Mouse (Mus musculus) cerebellum, postnatal 25 days (tissue): ENCODE data around the gene Cmbl.
"Not testable (repeated sequence)": the region's sequence is repeated elsewhere in the genome, so short reads cannot be mapped to it uniquely, and the experiment has no call there.

Experiments used
- DNase-seq, 2 experiments: peaks; one replicate each; pipeline ENCODE4 v3.0.0; 2021; ENCODE audit warnings: mixed read lengths in 2 of 2

Gene Cmbl

DNA sequence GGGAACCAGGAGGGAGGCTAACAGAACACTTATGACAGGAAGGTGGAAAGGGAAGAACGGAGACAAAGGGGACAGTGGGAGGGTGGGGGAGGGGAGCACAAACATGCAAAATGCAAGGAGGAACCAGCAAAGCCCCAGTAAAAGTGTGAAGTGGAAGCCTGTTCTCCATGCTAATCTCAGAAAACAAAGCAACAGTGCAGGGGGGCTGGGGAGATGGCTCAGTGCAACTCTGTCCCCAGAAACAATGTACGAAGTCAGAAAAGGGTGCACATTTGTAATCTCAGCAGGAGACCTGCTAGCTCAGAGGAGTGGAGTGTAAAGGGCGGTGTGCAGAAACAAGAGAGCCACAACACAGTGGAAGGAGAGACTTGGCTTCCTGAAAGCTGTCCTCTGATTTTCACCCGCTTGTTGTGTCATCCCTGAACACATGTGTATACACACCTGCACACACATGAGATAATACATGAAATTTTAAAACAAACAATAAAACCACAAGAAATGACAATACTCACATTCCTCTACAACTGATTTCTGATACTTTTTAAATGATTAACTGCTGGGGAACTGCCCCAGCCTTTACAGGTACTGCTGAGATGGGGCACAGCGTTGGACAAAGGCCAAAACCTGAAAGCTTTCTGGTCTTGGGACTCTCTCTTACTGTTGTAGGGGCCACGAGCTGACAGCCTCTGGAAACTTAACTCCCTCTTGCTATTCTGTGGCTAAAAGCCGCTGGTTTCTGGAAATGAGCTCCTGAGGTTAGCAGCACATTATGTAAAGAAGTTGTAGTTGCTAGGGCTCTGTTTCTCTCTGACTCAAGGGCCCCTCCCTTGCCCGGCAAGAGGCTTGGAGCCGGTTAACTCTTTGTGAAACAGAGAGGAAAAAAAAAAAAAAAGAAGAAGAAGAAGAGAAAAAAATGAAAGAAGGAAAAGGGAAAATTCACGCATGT is 22.9 kb upstream of the Cmbl start:
- no peak for DNase-seq

DNA sequence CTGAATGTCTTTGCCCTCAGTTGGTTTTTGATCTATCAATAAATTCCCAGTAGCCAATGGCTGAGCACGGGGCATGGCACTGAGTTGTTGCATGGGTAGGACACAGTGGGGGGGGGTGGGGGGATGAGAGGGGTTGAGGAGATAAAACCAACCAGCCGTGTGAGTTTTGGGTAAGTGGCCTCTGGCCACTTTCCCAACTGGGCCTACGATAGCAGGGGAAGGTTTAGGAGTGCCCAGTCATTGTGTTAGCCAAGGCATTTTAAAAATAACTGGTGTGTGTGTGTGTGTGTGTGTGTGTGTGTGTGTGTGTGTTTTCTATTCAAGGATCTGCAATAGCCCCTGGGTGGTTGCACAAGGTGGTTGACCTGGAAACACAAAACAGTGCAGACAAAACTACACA is 21.9 kb upstream of the Cmbl start:
- DNase-seq = no peak

- no peak for DNase-seq
Observed at GRCm38 (mm10) chr15:31545058-31545457, 20.1 kb upstream of the Cmbl start.

- DNase-seq = no peak
Observed at GRCm38 (mm10) chr15:31546291-31546690, 18.9 kb upstream of the Cmbl start.

- DNase-seq = no peak
Observed at GRCm38 (mm10) chr15:31547421-31547820, 17.8 kb upstream of the Cmbl start.

DNA sequence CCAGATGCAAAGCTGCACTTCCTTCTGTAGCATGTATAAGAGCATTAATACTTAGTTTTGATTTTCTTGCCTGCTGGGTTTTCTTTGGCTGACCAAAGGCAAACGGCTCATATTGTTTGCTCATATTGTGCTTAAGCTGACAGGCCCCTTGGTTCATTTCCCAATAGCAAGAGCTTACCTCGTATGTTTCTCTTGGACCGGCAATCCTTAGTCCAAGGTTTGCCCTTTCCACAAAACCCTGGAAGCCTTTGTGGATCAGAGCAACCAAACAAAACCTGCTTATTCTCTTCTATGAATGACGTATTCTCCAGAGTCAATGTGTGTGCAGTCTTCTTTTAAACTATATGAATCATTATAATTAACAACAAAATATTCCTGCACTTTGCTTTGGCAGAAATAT is 14.8 kb upstream of the Cmbl start:
- DNase-seq = no peak

- no peak for DNase-seq
Observed at GRCm38 (mm10) chr15:31554855-31555254, 10.3 kb upstream of the Cmbl start.

GRCm38 (mm10) chr15:31561390-31561789 is 3.8 kb upstream of the Cmbl start:
- no peak for DNase-seq

- DNase-seq = no peak
Observed at GRCm38 (mm10) chr15:31561976-31562375, 3.2 kb upstream of the Cmbl start.

GRCm38 (mm10) chr15:31562847-31563246 is 2.3 kb upstream of the Cmbl start:
- DNase-seq = no peak

DNA sequence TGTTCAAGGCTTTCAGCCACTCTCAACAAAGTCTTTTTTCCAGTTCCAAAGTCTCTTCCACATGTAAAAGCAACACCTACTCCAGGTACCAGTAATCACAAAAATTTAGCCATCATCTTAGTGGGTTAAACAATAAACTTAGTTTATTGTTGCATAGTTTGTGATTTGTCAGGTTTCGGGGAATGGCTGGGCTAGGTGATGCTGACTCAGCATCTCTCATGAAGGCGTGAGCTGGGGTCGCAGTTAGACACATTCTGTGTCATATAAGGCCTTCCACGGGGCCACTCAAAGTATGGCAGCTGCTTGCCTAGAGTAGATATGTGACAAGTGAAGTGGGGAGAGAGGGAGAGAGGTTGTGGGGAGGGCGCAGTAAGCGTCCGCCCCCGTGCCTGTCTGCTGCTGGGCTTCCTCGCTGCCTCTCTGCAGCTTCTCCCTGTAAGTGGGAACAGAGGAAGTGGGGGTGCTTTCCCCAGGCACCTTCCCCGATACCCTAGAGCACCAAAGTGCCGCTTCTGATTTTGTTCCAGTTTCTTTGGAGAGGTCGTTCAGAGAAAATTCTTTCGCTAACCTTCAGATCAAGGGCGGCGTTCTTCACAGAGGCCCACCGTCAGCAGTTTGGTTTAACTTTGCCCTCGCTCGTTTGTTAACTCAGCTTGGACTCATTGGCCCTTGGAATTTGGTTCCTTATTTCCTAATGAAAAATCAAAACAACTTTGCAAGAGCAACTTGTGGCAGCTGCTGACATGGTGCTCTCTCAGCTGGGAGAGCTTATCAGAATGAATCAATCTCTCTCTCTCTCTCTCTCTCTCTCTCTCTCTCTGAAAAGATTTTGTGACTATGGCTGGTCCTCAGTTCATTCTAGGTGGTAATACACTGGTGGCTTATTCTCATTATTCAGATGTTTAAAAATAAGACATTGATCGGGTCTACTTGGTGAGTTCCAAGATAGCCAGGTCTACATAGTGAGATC is 1.3 kb upstream of the Cmbl start:
- DNase-seq = no peak

DNA sequence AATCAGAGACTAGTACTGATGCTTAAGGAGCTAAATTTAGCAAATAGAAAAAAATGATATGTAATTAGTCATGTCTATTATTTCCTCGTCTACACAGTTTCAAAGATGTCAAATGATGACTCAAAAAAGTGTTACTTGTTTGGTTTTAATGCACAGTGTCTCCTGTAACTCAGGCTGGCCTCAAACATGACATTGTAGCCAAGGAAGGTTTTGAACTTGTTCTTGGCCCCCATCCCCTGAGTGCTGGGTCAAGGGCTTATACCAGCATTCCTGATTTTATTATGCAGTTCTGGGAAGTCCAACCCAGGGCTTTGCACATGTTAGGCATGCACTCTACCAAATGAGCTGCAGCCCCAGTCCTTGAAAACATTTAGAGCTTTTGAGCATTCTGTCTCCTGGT is 597 bp downstream of the Cmbl start:
- no peak for DNase-seq

- DNase-seq = no peak
Observed at GRCm38 (mm10) chr15:31567431-31567830, 2.2 kb downstream of the Cmbl start.

GRCm38 (mm10) chr15:31568581-31568996 is 3.4 kb downstream of the Cmbl start:
- peak in 1 of 2 experiments; percentile 21 for DNase-seq

GRCm38 (mm10) chr15:31569325-31570022 is 4.3 kb downstream of the Cmbl start:
- DNase-seq = no peak

- no peak for DNase-seq
Observed at GRCm38 (mm10) chr15:31570959-31571358, 5.8 kb downstream of the Cmbl start.

- DNase-seq = peak in 1 of 2 experiments; percentile 43
Observed at GRCm38 (mm10) chr15:31571906-31572722, 6.9 kb downstream of the Cmbl start.

DNA sequence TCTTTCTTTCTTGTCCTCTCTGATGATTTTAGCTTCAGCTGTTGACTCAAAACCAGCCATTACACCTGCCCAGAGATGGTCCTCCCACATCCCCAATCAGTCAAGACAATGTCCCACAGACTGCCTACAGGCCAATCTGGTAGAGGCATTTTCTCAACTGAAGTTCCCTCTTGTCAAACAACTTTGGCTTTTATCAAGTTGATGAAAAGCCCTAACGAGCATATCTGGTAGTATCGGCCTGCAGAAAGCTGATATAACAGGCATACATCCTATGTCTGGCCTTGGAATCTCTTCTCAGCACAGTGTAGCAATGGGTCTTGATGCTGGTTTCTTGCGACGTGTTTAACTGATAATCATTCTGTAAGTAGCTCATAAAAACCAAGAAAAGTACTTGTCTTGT is 8.1 kb downstream of the Cmbl start:
- no peak for DNase-seq

DNA sequence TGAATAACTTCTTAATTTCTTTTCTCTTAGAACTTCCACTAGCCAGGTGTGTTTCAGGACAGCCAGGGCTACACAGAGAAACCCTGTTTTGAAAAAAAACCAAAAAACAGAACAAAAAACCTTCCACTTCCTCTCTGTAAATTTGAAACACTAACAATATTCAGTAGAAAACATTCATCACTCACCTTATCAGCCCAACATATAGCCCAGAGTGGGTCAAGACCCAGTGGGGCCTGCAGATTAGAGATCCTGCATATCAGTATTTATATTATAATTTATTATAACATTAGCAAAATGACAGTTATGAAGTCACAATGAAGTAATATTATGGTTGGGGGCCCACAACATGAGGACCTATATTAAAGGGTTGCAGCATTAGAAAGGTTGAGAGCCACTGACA is 8.5 kb downstream of the Cmbl start:
- no peak for DNase-seq

DNA sequence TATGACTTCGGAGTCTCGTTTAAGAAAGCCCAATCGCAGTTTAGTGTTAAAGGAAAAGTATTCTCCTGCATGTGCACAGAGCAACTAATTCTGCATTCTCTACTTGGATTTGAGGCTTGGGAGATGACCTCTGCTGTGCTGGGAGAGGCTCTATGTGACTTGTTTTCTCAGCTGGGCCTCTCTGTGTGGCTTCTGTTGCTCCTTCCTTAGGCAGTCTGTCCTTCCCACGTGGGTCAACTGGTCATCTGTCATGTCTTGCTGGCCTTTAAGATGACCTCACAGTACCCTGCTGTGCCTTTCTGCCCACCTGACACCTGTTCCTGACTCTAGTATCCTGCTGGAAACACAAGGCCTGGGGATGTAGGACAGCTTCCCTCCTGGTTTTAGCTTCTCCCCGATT is 10.9 kb downstream of the Cmbl start:
- DNase-seq = no peak

GRCm38 (mm10) chr15:31581086-31581485 is 15.9 kb downstream of the Cmbl start:
- DNase-seq = not testable (repeated sequence)
